Mouse (Mus musculus) 416B (cell line): Measurements from ENCODE around the gene Fam69b.

ENCODE experiments used
- DNase-seq: peaks from one replicate; pipeline ENCODE4 v3.0.0; 2011; ENCODE audit warnings: low read depth

The Fam69b gene

DNA sequence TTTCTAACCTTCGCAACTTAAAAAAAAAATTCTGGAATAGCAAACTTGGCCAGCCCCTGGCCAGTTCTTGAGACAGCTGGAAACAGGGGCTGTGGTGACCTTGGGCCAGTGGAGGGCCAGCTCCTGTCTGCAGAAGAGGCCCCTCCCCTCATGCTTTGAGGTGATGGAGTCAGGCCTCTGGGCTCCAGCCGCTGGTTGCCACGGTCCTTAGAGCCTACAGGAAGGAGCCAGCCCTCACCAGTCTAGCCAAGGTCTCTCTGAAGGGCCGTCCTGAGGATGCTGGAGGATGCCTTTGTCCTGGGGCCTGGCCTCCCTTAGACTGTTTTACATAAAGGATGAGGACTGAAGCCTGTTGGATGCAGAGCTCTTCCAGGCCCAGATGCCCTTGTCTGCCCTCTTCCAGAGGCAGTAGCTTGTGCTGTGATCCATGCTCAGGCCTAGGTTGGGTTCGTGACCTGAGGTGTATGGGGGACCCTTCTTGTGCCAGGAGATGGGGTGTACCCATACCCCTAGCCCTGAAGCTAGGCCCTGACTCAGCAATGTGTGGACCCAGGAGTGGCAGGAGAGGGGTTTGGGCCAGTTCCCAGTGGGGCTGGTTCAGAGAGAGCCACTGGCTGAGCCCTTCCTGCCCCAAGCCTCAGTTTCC lies 658 bp downstream of the Fam69b start:
- DNase-seq: no peak

DNA sequence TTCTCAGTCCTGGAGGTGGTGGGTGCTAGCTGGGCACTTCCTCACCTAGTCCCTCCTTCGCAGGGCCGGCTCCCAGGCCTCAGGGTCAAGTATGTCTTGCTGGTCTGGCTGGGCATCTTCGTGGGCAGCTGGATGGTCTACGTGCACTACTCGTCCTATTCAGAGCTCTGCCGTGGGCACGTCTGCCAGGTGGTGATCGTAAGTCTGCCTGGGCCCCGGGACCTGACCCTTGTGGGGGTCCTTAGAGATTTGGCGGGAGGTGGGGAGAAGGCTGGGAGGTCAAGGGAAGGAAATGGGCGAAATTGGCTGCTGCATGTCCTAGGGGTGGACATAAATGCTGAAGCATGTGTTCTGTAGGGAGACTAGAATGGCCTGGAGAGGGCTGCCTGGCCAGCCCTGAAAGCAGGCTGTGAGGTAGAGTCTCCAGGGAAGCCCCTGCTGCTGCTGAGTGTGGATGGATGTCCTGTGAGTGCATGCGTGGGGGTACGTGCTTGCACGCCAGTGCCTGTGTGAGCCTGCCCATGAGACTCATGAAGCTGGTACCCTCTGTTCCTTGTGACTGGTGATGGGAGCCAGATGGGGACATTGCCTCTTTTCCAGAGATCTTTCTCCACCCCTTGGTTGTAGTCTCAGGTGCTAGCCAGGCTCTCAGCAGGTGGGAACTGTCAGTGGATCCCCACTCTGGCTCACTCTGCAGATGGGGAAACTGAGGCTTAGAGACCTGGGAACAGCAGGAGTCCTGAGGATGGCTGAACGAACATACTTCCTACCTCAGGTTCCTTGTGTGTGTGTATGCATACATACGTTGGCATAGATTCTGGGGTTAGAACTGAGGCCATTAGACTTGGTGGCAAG lies 4.5 kb downstream of the Fam69b start:
- no peak for DNase-seq

DNA sequence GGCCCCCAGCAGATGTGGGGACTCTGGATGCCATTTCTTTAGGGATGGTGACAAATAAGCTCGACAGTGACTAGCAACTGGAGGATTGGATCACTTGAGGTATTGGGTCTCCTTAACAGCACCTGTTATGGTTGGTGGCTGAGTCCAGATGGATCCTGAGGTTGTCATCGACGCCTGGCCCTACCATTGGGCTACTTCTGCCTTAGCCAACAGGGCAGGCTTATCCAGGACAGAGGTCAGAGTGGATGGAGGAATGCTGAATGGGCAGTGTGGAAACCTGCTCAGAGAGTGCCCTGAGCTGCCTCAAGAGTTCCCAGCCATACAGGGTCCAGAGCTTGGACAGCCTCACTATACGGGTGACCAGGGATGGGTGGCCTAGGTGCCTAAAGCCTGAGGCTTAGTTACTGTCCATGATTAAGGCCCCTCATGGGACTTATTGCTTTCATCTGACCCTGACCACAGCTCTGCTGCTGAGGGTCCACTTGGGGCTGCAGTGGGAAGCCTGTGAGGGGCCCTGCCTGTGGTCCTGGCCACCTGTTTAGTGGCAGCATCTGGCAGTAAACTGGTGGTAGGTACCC lies 5.8 kb downstream of the Fam69b start:
- DNase-seq: no peak

DNA sequence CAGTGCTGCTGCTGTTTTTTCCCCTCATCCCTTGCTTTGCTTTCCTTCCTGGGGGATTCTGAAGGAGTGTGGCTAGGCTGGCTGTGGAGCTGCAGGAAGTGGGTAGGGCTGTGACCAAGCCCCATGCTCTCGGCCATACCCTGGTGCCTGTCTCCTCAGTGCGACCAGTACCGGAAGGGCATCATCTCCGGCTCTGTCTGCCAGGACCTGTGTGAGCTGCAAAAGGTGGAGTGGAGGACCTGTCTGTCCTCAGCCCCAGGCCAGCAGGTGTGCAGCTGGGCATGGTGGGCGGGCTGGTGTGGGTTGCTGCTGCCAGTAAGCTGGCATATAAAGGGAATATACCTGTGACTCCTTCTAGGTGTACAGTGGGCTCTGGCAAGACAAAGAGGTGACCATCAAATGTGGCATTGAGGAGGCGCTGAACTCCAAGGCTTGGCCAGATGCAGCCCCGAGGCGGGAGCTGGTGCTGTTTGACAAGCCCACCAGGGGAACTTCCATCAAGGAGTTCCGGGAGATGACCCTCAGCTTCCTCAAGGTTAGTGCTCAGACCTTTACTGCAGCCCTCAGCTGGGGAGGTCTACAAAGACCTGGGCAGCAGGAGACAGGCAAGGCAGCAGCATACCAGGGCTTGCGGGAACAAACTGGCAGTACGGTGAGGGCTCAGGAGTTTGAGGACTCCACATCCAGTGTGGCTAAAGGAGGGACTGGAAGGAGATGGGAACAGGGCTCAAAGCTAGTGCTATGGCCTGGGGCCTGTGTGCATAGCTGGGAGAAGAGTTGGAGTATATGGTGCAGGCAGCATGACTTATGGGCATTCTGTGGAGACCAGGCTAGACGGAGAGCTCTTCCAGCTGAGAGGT lies 6.6 kb downstream of the Fam69b start:
- DNase-seq: peak; percentile 88

DNA sequence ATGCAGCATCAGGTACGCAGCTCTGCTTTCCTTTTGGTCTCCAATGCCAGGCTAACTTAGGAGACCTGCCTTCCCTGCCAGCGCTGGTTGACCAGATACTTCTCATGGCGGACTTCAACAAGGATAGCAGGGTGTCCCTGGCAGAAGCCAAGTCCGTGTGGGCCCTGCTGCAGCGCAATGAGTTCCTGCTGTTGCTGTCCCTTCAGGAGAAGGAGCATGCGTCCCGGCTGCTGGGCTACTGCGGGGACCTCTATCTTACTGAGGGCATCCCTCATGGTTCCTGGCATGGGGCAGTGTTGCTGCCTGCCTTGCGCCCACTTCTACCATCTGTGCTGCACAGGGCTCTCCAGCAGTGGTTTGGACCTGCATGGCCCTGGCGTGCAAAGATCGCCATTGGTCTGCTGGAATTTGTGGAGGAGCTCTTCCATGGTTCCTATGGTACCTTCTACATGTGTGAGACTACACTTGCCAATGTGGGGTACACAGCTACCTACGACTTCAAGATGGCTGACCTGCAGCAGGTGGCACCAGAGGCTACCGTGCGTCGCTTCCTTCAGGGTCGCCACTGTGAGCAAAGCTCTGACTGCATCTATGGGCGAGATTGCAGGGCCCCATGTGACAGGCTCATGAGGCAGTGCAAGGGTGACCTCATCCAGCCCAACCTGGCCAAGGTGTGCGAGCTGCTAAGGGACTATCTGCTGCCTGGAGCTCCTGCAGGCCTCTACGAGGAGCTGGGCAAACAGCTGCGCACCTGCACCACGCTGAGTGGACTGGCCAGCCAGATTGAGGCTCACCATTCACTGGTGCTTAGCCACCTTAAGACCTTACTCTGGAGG lies 7.5 kb downstream of the Fam69b start:
- DNase-seq: peak; percentile 50

DNA sequence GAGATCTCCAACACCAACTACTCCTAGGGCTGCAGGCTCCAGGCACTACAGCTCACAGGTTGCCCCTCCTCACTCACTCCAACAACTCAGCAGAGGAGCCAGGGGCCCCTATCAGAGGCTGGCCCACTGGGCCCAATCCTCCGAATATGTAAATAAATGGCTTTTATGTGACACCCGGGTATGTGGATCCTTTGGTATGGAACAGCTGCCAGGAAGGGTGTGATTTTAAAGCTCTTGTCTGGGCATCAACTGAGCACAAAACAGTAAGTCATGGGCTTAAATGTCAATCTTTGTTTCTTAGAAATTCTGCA lies 8.0 kb downstream of the Fam69b start:
- peak; percentile 19 for DNase-seq

DNA sequence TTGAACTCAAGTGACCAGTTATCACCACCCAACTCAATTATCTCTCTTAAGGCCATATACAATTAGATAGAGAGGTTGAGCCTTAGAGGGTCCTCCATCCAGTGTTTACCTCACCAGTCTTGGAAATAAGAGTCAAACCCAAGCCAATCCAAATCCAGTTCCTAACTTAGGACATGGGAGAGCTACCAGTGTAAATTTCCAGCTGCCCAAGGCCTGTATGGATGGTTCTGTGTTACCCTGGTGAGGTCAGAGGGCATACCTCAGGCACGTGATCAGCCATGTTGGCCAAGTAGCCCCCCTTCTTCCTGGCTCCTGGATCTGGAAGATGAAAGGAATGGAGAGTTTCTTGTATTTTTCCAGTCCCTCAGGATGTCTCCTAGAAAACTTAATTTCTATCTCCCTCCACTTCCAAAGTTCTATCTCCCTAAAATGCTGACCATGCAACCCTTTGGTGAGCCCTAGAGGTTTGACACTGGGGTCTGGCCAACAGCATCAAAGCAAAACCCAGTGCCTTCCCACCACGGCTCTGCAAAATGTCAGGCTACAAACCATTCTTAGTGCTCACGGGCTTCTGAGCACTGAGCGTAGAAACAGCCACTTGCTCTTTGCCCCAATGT lies 9.2 kb downstream of the Fam69b start:
- DNase-seq: no peak

DNA sequence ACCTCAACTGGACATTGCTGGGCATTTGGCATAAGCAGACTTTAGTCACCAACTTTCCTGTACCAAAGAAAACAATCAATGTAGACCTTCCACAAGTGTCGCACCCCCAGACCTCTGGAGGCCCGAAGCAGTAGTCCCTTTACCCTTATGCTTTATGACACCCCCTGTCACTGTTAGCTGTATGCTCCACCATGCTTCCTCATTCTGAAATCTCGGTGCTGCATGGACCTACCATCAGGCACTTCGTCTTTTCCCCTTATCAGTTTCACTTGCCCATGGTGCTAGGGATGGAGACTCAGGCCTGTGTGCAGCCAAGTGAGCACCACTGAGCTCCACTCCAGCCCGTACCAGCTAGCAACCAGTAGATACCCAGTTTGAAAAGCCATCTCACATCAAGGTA lies 9.8 kb downstream of the Fam69b start:
- peak; percentile 25 for DNase-seq

DNA sequence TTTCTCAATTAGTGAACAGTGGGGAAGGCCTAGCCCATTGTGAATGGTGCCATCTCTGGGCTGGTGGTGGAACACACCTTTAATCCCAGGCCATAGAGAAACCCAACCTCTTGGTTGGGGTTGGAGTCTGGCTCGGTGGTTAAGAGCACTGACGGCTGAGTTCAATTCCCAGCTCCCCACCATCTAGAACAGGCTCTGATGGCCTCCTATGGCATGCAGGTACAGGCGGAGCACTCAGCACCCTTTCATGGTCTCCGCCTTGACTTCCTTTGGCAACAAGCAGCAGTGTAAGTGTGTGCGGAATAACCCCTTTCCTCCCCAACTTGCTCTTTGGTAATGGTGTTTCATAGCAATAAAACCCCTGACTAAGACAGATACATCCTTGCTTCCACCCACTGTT lies 10.3 kb downstream of the Fam69b start:
- peak; percentile 37 for DNase-seq

DNA sequence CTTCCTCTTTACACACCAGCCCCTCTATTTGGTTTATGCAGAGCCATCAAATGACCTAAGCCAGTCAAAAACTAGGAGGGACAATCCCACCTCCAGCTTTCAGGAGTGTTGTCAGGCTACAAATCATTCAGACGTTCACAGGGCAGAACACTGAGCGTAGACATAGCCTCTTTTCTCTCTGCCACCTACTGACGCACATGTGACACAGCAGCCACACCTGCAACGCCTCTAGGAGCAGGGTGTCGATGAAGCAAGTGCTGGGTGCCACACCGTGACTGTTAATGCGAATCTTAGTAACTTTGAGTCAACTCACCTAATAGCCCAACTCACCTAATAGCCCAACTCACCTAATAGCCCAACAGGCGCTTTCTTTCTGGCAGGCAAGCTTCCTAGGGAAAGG lies 10.8 kb downstream of the Fam69b start:
- peak; percentile 80 for DNase-seq

DNA sequence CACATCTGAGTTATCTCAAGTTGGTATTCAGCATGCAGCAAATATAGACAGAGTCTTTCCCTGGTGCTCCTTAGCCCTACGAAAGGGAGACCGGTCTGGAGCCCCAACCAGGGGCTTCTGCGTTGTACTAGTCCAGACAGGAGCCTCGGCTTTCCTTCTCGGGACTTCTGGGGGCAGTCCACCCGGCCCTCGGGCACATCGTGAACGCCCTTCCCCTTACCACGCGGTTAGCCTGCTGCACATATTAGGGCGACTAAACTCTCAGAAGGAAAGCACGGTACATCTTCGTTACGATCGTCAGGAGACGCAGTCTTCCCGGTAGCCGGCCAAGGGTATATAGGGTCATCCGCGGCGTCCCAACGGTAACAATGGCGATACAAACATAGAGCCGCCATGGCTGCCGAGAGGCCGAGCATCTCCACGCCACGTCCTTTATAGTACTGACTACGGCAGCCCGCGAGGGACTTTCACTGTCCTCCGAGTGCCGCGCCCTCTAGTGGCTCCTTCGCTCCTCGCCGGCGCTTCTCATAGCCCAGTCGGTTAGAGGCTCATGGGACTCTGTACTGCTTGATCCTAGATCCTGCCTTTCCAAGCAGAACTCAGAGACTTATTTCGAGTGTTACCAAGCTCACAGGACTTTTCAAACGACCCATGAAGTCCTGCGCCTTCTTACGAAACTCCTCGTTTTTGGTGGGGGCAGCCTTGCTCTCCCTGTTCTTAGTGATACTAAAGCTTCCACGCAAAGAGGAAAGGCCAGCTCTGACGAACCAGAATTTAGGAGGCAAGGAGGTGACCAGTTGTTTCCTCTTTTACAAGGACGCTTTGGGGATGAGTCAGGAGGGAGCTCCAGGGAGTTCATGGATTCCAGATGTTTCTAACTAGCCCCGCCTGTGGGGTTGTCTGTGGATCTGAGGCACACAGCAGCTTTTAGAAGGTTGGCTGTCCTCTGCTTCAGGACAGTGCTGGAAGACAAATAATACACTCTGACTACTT lies 11.9 kb downstream of the Fam69b start:
- peak; percentile 95 for DNase-seq

DNA sequence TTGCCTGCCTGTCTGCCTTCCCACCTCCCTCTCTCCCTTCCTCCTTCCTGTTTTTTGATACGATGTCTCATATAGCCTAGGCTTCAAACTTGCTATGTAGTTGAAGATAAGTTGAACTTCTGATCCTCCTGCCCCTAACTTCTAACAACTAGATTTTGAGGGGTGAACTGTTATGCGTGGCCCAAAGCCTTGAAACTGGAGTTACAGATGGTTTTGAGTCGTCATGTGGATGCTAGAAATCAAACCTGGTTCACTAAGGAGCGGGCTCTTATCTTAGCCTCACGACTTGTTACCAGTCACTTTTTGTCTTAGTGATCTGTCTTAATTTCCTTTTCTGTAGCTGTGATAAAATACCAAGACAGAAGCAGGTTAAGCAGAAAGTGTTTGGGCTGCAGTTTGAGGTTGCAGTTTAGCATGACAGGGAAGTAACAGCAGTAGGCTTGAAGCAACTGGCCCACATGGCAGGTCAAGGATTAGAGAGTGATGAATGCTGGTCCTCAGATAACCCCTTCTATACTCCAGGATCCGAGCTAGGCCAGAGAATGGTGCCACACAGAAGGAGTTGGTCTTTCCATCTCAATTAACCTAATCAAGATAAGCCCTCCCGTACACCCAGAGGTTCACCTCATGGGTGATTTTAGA lies 12.9 kb downstream of the Fam69b start:
- DNase-seq: peak; percentile 14

DNA sequence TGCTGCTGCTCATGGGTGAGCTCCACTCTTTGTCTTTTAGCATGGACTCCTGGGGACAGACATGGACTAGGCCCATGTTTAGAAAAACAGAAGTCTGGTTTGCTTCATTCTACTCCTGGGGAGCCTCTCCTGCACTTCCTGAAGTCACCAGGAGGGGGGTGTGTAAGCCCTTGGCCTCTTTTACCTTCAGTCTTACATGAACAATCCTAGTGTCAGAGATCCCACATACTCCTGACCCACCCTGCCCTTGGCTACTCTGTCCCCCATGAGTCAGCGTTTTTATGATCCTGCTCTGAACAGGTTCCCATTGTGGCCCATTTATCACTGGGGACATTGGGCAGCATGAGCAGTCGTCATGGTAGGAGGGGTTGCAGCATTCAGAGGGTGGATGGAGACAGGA lies 15.7 kb downstream of the Fam69b start:
- peak; percentile 66 for DNase-seq

DNA sequence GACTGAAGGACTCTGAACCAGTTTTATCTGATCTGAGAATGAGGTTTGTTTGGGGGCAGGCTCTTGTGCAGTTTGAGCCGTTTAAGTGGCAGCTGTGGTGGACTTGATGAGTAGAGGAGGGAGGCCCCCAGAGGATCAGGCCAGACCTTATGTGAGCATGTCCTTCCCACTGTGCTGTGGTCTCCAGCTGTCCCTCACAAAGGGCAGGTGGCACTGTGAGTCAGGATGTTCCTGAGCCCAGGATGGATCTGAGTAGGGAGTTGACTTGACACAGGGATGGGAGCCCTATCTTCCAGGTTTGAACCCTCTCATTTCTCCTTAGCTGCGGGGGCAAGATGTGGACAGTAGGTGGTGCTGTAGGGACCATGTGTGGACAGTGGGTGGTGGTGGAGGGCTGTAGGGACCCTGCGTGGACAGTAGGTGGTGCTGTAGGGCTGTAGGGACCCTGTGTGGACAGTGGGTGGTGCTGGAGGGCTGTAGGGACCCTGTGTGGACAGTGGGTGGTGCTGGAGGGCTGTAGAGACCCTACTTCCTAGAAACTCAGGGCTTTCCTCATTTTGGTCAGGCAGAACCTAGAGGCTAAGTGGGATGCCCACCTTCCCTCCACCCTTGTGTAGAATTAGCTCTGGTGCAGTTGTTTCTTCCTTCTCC lies 18.5 kb downstream of the Fam69b start:
- peak; percentile 92 for DNase-seq

DNA sequence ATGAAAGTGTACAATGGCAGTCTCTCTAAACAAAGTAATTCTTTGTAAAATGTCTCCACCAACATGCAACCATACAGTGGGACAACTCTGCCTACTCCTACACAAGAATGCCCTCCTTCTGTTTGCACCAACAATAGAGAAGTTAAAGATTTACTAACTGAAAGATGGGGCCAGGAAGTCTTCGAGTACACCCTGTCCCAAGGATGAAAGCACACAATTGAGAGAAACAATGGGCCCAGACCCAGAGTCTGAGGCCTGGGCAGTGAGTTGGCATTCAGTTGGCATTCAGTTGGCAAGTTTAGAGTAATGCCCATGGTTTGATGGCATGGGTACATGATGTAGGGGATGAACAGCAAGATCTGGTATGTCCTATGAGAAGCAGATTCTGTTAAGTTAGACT lies 26.4 kb downstream of the Fam69b start:
- DNase-seq: no peak

DNA sequence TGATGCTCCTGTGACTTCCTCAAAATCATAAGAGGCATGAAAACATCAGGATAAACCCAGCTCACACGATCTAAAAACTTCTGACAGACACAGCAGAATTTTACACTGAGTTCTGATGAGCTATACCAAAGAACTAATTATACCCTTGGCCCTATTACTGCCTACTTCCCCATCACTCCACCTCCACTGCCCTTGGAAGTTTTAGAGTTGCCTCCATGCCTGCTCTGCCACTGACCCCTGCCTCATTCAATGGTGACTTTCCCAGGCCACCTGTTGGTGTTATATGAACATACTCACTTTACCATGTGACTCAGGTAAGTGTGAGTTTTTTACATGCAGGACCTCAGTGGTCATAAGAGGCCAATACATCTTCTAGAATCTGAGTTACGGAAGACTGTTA lies 29.2 kb downstream of the Fam69b start:
- DNase-seq: no peak

DNA sequence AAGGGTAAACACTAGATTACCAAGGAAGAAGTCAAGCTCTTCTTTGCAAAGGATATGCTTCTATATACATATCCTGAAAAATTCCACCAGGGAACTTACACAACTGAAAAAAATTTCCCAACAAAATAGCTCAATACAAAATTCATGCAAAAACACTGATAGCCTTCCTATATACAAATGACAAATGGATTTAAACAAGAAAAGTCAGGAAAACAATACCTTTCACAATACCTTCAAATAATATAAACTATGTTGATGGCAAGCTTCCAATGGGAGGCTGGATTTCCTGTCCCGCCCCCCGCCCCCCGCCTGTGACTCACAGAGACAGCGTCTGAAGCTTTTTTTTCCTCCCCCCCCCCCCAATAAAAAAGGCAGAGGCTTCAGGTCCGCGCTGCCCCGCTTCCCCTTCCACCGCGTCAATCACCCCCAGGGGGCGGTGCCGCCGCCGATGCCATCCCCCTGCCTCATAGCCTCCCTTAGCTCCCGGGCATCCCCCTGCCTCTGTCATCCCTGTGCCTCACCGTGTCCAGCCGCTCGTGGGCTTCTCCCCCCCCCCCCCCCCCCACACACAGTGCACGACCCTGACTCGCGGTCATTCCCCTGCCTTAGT lies 33.0 kb downstream of the Fam69b start:
- peak; percentile 72 for DNase-seq

DNA sequence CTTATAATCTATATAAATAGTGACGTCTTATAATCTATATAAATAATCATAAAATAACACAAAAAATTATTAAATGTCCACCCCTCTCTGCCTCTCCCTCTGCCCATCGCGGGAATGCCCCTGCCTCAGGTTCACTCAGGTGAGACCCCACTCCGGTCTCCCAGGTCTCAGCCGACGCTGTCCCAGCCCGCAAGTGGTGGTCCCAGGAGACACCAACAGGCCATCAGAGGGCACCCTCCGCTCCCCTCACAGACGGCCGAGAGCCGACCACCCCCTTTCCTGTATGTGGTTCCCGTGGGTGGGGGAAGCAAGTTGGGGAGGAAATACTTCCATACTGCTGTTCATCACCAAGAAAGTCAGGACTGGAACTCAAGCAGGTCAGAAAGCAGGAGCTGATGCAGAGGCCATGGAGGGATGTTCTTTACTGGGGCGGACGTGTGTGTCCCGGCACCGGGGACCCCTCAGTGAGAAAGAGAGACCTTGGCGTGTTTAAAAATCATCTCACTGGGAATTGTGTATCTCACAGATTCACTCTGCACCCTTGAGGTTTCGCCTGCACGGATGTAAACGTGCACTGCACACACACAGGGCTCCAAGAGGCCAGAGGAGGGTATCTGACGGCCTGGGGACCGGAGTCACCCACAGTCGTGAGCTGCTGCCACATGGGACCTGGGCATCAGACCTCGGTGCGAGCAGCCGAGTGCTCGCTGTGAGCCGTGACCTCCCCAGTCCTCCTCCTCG lies 33.7 kb downstream of the Fam69b start:
- no peak for DNase-seq
